Mouse (Mus musculus) lung, embryonic 16.5 days (tissue): ENCODE measurements around the gene Zc3hav1l. TPM values are rescaled to one million over a fixed set of nuclear protein-coding genes. Genes with fewer than 3 reads are reported as not detected.
A peak's percentile ranks its signal among the peaks of the same experiment; 100 is the strongest.

Source experiments
- ATAC-seq: fragments of 200-750 bp; cut with Nextera tagmentation; 2 replicates; pipeline ENCODE4 v1.8.0; 2017; ENCODE audit warnings: low read depth, mild to moderate bottlenecking, moderate library complexity
- H3K27ac ChIP-seq: fragments of 300-500 bp; sonication (generic); 2 replicates; pipeline ENCODE4 v1.5.1; 2014; ENCODE audit warnings: mild to moderate bottlenecking, control low read depth, low read length
- H3K27me3 ChIP-seq: fragments of 300-500 bp; sonication (generic); 2 replicates; pipeline ENCODE4 v1.6.1; 2014; ENCODE audit warnings: low read depth, low read length, mixed read lengths; ENCODE audit not compliant: control insufficient read depth, insufficient read depth
- H3K36me3 ChIP-seq: fragments of 300-500 bp; sonication (generic); 2 replicates; pipeline ENCODE4 v1.6.1; 2014; ENCODE audit warnings: low read length; ENCODE audit not compliant: control insufficient read depth, insufficient read depth
- H3K4me1 ChIP-seq: fragments of 300-500 bp; sonication (generic); replicated peaks from 2 replicates; pipeline ENCODE4 v1.6.1; 2014; ENCODE audit warnings: low read length, mixed read lengths; ENCODE audit not compliant: control insufficient read depth, insufficient read depth
- H3K4me2 ChIP-seq: fragments of 300-500 bp; sonication (generic); 2 replicates; pipeline ENCODE4 v1.6.1; 2014; ENCODE audit warnings: low read depth, low read length, control low read depth
- H3K4me3 ChIP-seq: fragments of 300-500 bp; sonication (generic); 2 replicates; pipeline ENCODE4 v1.5.1; 2014; ENCODE audit warnings: mild to moderate bottlenecking, low read length, control low read depth
- H3K9ac ChIP-seq: fragments of 300-500 bp; sonication (generic); 2 replicates; pipeline ENCODE4 v1.6.1; 2014; ENCODE audit warnings: low read length, control low read depth
- H3K9me3 ChIP-seq: fragments of 300-500 bp; sonication (generic); 2 replicates; pipeline ENCODE4 v1.6.1; 2016; ENCODE audit warnings: low read length; ENCODE audit not compliant: control insufficient read depth
- WGBS: fragments of 180-500 bp; shearing (Covaris S2); extraction: QIAGEN DNeasy Blood & Tissue Kit; methylation state at CpG from one replicate; pipeline ENCODE4 v1.1.7; 2014; 5-methylcytosine and 5-hydroxymethylcytosine counted together
- polyA plus RNA-seq: library from polyadenylated mRNA; unstranded; fragments of >200 nt; fragmentation: Nextera tagmentation; extraction: Ambion mirVana; gene quantifications from 2 replicates; pipeline ENCODE4 v1.2.1, GENCODE M21; 2015

The Zc3hav1l gene
- polyA plus RNA-seq, 1 experiment from 2014 or later = 8.7 TPM

DNA sequence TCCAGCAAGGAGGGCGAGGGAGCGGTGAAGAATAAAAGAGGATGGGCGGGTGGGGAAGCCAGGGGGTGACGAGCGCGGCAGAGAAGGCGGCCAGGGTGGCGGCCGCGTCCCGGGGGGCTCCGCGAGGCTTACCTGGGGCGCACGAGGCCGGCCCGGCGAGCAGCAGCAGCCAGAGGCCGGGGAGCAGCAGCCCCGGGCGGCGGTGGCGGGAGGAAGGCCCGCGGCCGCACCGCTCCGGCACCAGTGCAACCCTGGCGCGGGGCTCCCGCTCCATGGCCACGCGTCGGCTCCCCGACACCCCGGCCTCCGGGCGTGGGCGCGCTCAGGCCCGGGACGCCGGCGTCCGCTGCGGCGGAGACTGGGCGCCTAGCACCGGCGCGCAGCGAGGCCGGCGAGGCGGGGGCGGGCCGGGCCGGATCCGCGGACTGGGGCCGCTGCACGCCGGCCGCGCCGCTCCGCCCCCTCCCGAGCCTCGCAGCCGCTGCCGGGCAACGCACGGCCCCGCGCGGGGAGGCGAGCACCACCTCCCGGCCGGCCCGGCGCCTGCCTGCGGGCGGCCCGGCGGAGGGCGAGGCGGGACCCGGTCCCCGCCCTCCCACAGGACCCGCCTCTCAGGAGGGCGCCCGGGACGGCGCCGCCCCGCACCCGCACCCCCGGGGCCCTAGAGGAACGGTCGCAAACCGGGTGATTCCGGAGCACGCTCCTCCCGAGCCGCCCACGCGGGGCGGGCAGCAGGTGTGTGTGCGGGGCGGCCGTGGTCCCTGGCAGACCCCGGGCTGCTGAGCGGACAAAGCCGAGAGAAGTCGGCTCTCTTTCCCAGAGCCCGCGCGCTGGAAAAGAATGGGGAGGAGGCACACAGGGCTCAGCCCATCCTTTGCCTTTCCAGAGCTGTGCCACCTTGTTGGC is 45.1 kb downstream of the Zc3hav1l start, which contains the start of gene D630045J12Rik:
TSS of gene D630045J12Rik (minus strand) at position 274 of the 906 bp plus-strand sequence.
- no peaks in the 10 kb centered on the region for H3K36me3 ChIP-seq
- peak within 1 kb of the TSS; percentile 73 for H3K27ac ChIP-seq
- H3K27me3 ChIP-seq = no peaks in the 10 kb centered on the region
- no peaks in the 10 kb centered on the region for H3K9me3 ChIP-seq
- H3K4me1 ChIP-seq = peaks cover 17% of the 10 kb centered on the region
- under 1% methylated on average over 80 of the region's 118 CpGs for WGBS
- H3K4me3 ChIP-seq = peak within 1 kb of the TSS; percentile 60
- H3K9ac ChIP-seq = peak within 1 kb of the TSS; percentile 79
- ATAC-seq = peak; percentile 98
- H3K4me2 ChIP-seq = peak within 1 kb of the TSS; percentile 73

DNA sequence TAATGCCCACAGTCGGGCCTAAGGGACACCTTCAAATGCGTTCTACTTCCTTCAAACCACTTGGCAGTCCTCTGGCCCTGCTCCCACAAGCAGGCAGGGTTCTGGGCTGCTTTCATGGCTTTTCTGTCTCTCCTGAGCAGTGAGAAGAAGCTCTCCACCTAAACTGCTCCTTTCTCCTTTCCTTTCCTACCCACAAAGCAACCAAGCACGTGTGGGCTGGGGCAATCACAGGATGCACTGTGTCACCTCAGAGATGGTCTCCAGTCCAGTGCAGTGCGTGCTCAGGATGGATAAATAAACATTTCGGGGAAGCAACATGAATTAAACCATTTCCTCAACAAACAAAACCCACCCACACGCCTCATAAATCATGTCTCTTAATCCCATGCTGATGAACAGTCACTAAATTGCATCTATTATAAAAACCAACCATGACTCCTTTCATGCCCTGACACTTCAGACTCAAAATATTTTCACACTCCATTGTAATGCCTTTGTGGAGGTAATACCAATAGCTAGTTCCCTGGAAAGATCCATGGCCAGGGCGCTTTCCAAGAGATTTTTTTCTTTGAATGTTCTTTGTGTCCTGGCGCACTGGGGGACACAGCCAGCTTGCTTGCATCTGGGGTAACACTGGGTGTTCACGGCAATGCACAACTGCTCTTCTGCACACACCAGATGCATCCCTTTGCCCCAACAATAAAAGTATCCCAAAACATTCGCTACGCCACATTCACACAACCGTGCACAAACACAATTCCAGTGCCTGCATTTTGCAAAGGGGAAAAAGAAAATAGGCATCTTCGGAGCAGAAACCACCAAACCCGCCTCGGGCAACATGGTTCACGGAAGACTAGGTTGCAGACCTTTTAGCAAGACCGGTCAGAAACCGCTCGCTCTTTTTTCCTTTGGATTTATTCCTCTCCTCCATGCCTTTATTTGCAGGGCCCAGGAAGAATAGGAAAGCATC is 46.0 kb downstream of the Zc3hav1l start:
- no peak overlapping the region for H3K27ac ChIP-seq
- H3K9me3 ChIP-seq = no peaks in the 10 kb centered on the region
- H3K4me3 ChIP-seq = peak overlapping the region; percentile 60
- ATAC-seq = no peak
- no peaks in the 10 kb centered on the region for H3K27me3 ChIP-seq
- WGBS = 5% methylated on average over 19 of the region's 19 CpGs
- no peaks in the 10 kb centered on the region for H3K36me3 ChIP-seq
- peak overlapping the region; percentile 79 for H3K9ac ChIP-seq
- H3K4me1 ChIP-seq = peaks cover 18% of the 10 kb centered on the region
- peak overlapping the region; percentile 73 for H3K4me2 ChIP-seq

DNA sequence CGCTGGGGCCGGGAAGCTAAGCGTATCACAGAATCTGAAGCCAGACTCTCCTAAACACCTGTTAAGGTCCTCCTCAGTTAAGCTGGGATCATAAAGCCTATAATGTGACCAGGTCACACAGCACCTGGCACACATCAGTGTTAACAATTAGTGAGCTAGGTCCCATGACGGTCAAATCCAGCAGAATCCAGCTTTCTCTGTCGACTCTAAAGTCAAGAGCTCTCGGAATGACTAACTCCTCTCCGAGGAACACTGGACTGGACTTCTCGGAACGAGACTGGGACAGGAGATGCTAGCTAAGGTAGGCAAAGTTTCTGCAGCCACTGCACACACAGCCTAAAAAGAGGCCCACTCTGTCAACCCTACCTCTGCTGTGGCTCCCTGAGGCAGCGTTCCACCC is 46.9 kb downstream of the Zc3hav1l start:
- Histone ChIP-seq H3K9ac (no peak overlapping the region), H3K4me3 (no peak overlapping the region), H3K36me3 (no peaks in the 10 kb centered on the region), H3K27me3 (no peaks in the 10 kb centered on the region), H3K4me2 (peak overlapping the region; percentile 73; the same call in 1 of the 2 replicates), H3K9me3 (no peaks in the 10 kb centered on the region), H3K27ac (no peak overlapping the region), H3K4me1 (peaks cover 20% of the 10 kb centered on the region)
- no peak for ATAC-seq
- WGBS = 60% methylated on average over 10 of the region's 10 CpGs

DNA sequence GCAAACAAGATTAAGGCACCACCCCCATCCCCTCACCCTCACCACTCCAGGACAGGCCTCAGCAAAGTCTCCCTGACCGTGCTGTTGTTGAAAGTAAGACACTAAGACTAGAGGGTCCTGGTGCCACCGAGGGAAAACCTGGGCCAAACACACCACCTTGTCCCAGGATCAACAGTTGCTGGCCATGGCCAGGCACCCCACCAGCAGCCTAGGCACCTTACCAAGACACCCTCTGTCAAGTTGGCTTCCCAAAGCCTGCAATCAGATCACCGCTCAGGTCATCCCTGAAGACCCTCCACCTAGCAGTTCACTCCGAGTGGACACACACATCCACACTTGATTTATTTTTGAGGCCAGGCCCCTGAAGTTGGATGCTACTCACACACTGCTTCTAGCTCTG is 47.6 kb downstream of the Zc3hav1l start:
- no peak overlapping the region for H3K4me2 ChIP-seq

DNA sequence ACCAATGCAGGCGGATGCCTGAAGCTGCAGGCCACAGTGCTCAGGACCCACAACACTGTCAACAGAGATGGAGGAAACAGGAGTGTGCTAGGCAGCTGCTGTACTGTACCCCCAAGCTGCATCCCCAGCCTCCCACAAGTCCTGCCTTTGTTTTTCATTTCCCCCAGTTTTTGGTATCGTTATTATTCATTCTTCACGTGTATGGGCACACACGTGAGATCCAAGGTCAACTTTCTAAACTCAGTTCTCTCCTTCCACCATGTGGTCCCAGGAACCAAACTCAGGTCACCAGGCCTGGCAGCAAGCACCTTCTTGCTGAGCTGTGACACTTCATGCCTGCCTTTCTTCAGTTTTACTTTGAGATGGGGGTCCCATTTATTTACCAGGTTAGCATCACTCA is 51.7 kb downstream of the Zc3hav1l start:
- Histone ChIP-seq H3K4me2 (no peak overlapping the region), H3K4me3 (no peak overlapping the region), H3K9me3 (no peaks in the 10 kb centered on the region), H3K4me1 (peaks cover 8% of the 10 kb centered on the region), H3K36me3 (no peaks in the 10 kb centered on the region), H3K27me3 (no peaks in the 10 kb centered on the region), H3K9ac (no peak overlapping the region), H3K27ac (no peak overlapping the region)
- 81% methylated on average over 4 of the region's 4 CpGs for WGBS
- no peak for ATAC-seq

More for the DNA sequence above, 47.6 kb downstream of the Zc3hav1l start:
- Histone ChIP-seq H3K36me3 (no peaks in the 10 kb centered on the region), H3K9ac (no peak overlapping the region), H3K4me1 (peaks cover 20% of the 10 kb centered on the region), H3K9me3 (no peaks in the 10 kb centered on the region), H3K4me3 (no peak overlapping the region), H3K27ac (no peak overlapping the region), H3K27me3 (no peaks in the 10 kb centered on the region)
- 58% methylated on average over 4 of the region's 4 CpGs for WGBS
- no peak for ATAC-seq

DNA sequence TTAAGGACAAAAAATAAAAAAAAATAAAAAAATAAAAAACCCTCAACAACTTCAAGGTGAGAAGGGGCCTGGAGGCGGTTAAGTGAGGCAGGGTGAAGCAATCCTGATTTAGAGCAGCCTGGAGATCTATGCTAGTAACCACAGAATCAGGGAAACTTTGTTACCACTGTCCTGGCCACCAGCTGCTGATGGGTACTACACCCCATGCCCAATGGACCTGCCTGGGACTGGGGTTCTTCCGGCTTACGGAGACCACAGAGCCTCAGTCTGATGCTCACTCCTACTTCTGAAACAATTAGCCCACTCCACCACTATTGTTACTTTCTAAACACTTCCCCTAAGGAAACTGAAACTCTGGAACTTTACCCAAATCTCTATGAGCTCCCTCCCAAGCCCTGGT is 54.3 kb downstream of the Zc3hav1l start:
- 80% methylated on average over 3 of the region's 3 CpGs for WGBS
- ATAC-seq = no peak
- H3K4me2 ChIP-seq = no peak overlapping the region
- no peaks in the 10 kb centered on the region for H3K9me3 ChIP-seq
- H3K4me3 ChIP-seq = no peak overlapping the region
- no peaks in the 10 kb centered on the region for H3K36me3 ChIP-seq
- no peaks in the 10 kb centered on the region for H3K27me3 ChIP-seq
- no peak overlapping the region for H3K27ac ChIP-seq
- H3K4me1 ChIP-seq = peaks cover 6% of the 10 kb centered on the region
- H3K9ac ChIP-seq = no peak overlapping the region

DNA sequence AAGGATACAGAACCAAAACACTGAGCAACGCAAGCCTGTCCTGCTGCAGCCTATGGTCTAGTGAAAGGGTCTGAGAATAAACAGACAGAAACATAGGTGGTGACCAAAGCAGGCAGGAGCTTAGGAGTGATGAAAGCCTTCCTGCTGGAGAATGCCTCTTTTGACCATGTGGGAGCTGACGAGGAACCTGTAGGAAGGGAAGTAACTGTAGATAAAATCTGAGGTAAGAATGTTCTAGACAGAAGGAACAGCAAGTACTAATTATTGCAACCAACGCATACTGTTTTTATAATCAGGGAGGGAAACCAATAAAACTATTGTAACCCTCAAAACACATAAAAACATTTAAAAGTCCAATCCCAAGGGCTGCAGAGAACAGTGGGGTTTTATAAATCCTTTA is 54.9 kb downstream of the Zc3hav1l start:
- H3K4me2 ChIP-seq = no peak overlapping the region
- H3K4me1 ChIP-seq = peaks cover 6% of the 10 kb centered on the region
- WGBS = 69% methylated on average over 3 of the region's 3 CpGs
- H3K9me3 ChIP-seq = no peaks in the 10 kb centered on the region
- no peaks in the 10 kb centered on the region for H3K27me3 ChIP-seq
- no peak for ATAC-seq
- H3K9ac ChIP-seq = no peak overlapping the region
- no peak overlapping the region for H3K4me3 ChIP-seq
- no peak overlapping the region for H3K27ac ChIP-seq
- no peaks in the 10 kb centered on the region for H3K36me3 ChIP-seq

DNA sequence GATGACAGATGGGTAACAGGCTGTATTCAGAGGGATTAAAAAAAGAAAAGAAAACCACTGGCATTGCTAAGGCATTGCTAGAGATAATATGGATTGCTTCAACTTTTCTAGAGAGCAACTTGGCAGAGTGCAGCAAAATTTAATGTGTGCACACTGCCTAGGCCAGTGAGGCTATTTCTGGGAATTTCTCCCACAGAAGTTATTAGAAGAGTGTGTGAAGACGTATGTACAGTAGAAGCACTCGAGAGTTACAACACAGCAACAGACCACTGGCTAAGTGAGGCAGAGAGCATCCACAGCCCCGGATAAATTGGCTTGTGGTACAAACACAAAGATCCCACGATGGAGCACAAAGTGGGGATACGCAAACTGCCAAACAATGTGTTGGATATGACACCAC is 56.2 kb downstream of the Zc3hav1l start:
- 54% methylated on average over 5 of the region's 5 CpGs for WGBS

More for the DNA sequence above, 56.2 kb downstream of the Zc3hav1l start:
- Histone ChIP-seq H3K4me2 (no peak overlapping the region), H3K9ac (no peak overlapping the region), H3K27ac (no peak overlapping the region), H3K9me3 (no peaks in the 10 kb centered on the region), H3K36me3 (no peaks in the 10 kb centered on the region), H3K27me3 (no peaks in the 10 kb centered on the region), H3K4me3 (no peak overlapping the region), H3K4me1 (peaks cover 3% of the 10 kb centered on the region; the same call in 1 of the 2 replicates)
- peak; percentile 74; the same call in 1 of the 2 replicates for ATAC-seq
